Comparison of ENCODE assay signal across 8 mouse cellular contexts in genomic region chr10:117843690-117844089, GRCm38 (mm10). TPM values are rescaled to one million over a fixed set of nuclear protein-coding genes. Genes with fewer than 3 reads are reported as not detected.
A peak's percentile ranks its signal among the peaks of the same experiment; 100 is the strongest.
DNase-seq lines count a peak whose midpoint lies in the region; ATAC-seq and TF ChIP-seq lines count a peak whose summit lies in the region.

No protein-coding gene starts in this region.

- no peak for TF ChIP-seq CTCF in kidney, adult 2 months (conservative IDR thresholded peaks at IDR 0.05; ENCODE audit: insufficient read depth, insufficient read length, low read depth, low read length)
- TF ChIP-seq CTCF in G1E (IDR thresholded peaks at IDR 0.05; ENCODE audit: low read depth, low read length): no peak

- no peaks in the 10 kb centered on the region for H3K9me3 ChIP-seq in G1E (replicated peaks)
- H3K9me3 ChIP-seq in hindbrain, embryonic 14.5 days (ENCODE audit: control insufficient read depth, low read length): no peaks in the 10 kb centered on the region
- no peaks in the 10 kb centered on the region for H3K9me3 ChIP-seq in midbrain, embryonic 13.5 days

- TF ChIP-seq POLR2A in kidney, adult 2 months (IDR thresholded peaks at IDR 0.05; ENCODE audit: low read depth, low read length): no peak

- 0 out of 2 replicates have a peak overlapping the region, but pooled peaks have one; percentile 16 for H3K27ac ChIP-seq in kidney, adult 2 months (ENCODE audit: insufficient read depth, low read depth, low read length)
- H3K27ac ChIP-seq in hindbrain, embryonic 14.5 days: no peak overlapping the region
- H3K27ac ChIP-seq in midbrain, embryonic 13.5 days: no peak overlapping the region

- no peaks in the 10 kb centered on the region for H3K36me3 ChIP-seq in kidney, adult 2 months (ENCODE audit: control insufficient read depth, insufficient read depth, low read length)
- H3K36me3 ChIP-seq in G1E (replicated peaks): peaks cover 8% of the 10 kb centered on the region
- no peaks in the 10 kb centered on the region for H3K36me3 ChIP-seq in hindbrain, embryonic 14.5 days (replicated peaks; ENCODE audit: control insufficient read depth, insufficient read depth)
- H3K36me3 ChIP-seq in midbrain, embryonic 13.5 days: no peaks in the 10 kb centered on the region

- WGBS in kidney, adult 2 months: 31% methylated on average over 5 of the region's 5 CpGs
- WGBS in hindbrain, embryonic 14.5 days: 74% methylated on average over 5 of the region's 5 CpGs
- 82% methylated on average over 5 of the region's 5 CpGs for WGBS in midbrain, embryonic 13.5 days

- peak overlapping the region; percentile 95; the same call in 1 of the 2 replicates for H3K9ac ChIP-seq in hindbrain, embryonic 14.5 days
- no peak overlapping the region for H3K9ac ChIP-seq in midbrain, embryonic 13.5 days (replicated peaks)

- peak; percentile 4; the same call in 1 of the 2 replicates for ATAC-seq in G1E (ENCODE audit: extremely low read depth, insufficient number of reproducible peaks, low FRiP score, poor library complexity, severe bottlenecking)
- no peak for ATAC-seq in hindbrain, embryonic 14.5 days (ENCODE audit: low FRiP score)
- no peak for ATAC-seq in midbrain, embryonic 13.5 days

- H3K4me3 ChIP-seq in kidney, adult 2 months (ENCODE audit: insufficient read depth, low read depth, low read length): no peak overlapping the region
- no peak overlapping the region; the same call in 1 of the 2 replicates for H3K4me3 ChIP-seq in G1E (ENCODE audit: low read depth, low read length)
- H3K4me3 ChIP-seq in hindbrain, embryonic 14.5 days (replicated peaks; ENCODE audit: low read length): peak overlapping the region; percentile 89; the same call in 1 of the 2 replicates
- H3K4me3 ChIP-seq in midbrain, embryonic 13.5 days (replicated peaks): peak overlapping the region; percentile 95; the same call in 1 of the 2 replicates

- peaks cover 12% of the 10 kb centered on the region; the same call in 1 of the 2 replicates for H3K4me1 ChIP-seq in kidney, adult 2 months (ENCODE audit: control insufficient read depth, insufficient read depth, low read length)
- peaks cover 26% of the 10 kb centered on the region for H3K4me1 ChIP-seq in G1E (ENCODE audit: insufficient read depth, low read depth, low read length)
- H3K4me1 ChIP-seq in hindbrain, embryonic 14.5 days (replicated peaks; ENCODE audit: control insufficient read depth, insufficient read depth, low read length): peaks cover 27% of the 10 kb centered on the region
- peaks cover 29% of the 10 kb centered on the region for H3K4me1 ChIP-seq in midbrain, embryonic 13.5 days (replicated peaks)

- H3K27me3 ChIP-seq in kidney, adult 2 months (replicated peaks; ENCODE audit: control insufficient read depth, insufficient read depth, low read length): no peaks in the 10 kb centered on the region
- H3K27me3 ChIP-seq in G1E (ENCODE audit: insufficient read depth, low read length): peaks cover 12% of the 10 kb centered on the region
- no peaks in the 10 kb centered on the region for H3K27me3 ChIP-seq in hindbrain, embryonic 14.5 days (ENCODE audit: control insufficient read depth, insufficient read depth, low read length)
- no peaks in the 10 kb centered on the region for H3K27me3 ChIP-seq in midbrain, embryonic 13.5 days

- no peak for DNase-seq in kidney, adult 2 months
- no peak for DNase-seq in kidney, adult 11 months
- no peak for DNase-seq in G1E (ENCODE audit: low spot score)
- no peak for DNase-seq in hindbrain, embryonic 14.5 days (ENCODE audit: low spot score)
- no peak for DNase-seq in layer of hippocampus, adult 9-11 months
- DNase-seq in kidney, postnatal 4 days: no peak
- DNase-seq in right cerebral cortex, postnatal 25 days: no peak

- H3K4me2 ChIP-seq in hindbrain, embryonic 14.5 days (replicated peaks): peak overlapping the region; percentile 84
- H3K4me2 ChIP-seq in midbrain, embryonic 13.5 days (replicated peaks): peak overlapping the region; percentile 77

RNA-seq across cellular contexts. Expression of gene Rap1b, which starts 2.1 kb away (rescaled TPM):
- polyA plus RNA-seq in kidney, adult 2 months (2012; rRNA removed): 23.2 and 38.2 TPM in 2 replicates
- total RNA-seq in G1E (2014; fragmentation: Nextera tagmentation) (112 and 121 TPM in 2 replicates), G1E (2017) (64.2 and 73.1 TPM in 2 replicates)
- 23.4 and 25.8 TPM in 2 replicates for polyA plus RNA-seq in G1E (2012)
- 181 and 195 TPM in 2 replicates for polyA plus RNA-seq in hindbrain, embryonic 14.5 days (2014; fragmentation: Nextera tagmentation; extraction: Ambion mirVana)
- polyA plus RNA-seq in midbrain, embryonic 13.5 days (2015; fragmentation: Nextera tagmentation; extraction: Ambion mirVana): 140 and 146 TPM in 2 replicates

RNA-seq across cellular contexts. Expression of gene Nup107, which starts 51.2 kb away (rescaled TPM):
- polyA plus RNA-seq in kidney, adult 2 months (2012; rRNA removed): 3.7 and 4.6 TPM in 2 replicates
- total RNA-seq in G1E (2014; fragmentation: Nextera tagmentation): 81.8 and 130 TPM in 2 replicates
- 131 and 144 TPM in 2 replicates for total RNA-seq in G1E (2017)
- 58.0 and 59.9 TPM in 2 replicates for polyA plus RNA-seq in G1E (2012)
- 37.7 and 39.1 TPM in 2 replicates for polyA plus RNA-seq in hindbrain, embryonic 14.5 days (2014; fragmentation: Nextera tagmentation; extraction: Ambion mirVana)
- 44.9 and 45.1 TPM in 2 replicates for polyA plus RNA-seq in midbrain, embryonic 13.5 days (2015; fragmentation: Nextera tagmentation; extraction: Ambion mirVana)

Comparison
In these comparisons a context has a peak if more than half of its experiments do, and no peak if none do; other contexts are left out.
1. H3K4me3 ChIP-seq: peak in hindbrain, embryonic 14.5 days (single experiment) and midbrain, embryonic 13.5 days (single experiment); none in kidney, adult 2 months (single experiment) and G1E (single experiment).